Mouse (Mus musculus): ENCODE results near the gene Rpp40. TPM values are rescaled to one million over a fixed set of nuclear protein-coding genes. Genes with fewer than 3 reads are reported as not detected.

Gene Rpp40
- total and polyA plus RNA-seq, 2 experiments: 5.3 to 10.0 TPM

DNA sequence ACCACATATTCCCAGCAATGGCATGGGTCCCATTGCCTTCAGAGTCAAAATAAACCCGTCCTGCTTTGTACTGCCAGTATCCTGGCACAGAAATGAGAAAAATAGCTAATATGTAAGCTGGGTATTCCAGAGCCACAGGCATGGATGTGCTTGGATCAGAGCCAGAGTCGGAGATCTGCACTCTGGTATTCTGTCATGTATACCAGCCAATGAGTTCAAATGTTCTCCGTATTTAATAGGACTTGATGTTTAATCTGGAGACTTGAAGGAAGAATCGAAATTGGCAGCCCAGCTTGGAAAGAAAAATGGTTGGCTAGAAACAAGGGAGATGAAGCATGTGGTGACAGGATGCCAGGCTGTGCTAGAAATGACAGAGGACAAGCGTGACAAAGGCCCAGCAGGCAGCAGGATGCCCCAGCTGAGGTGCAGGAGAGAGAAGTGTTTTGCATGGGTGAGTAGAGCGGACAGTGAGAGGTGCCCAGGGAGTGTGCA lies 25.6 kb downstream of the Rpp40 start:
- Histone ChIP-seq H3K79me2 (ENCODE audit: control insufficient read depth, insufficient read depth, low read length) (no peaks in the 10 kb centered on the region), H3K4me3 (ENCODE audit: insufficient read depth, low read depth, low read length) (no peak overlapping the region), H3K36me3 (ENCODE audit: control insufficient read depth, insufficient read depth, low read length) (no peaks in the 10 kb centered on the region), H3K27me3 (ENCODE audit: control insufficient read depth, insufficient read depth, low read length) (no peaks in the 10 kb centered on the region), H3K9ac (ENCODE audit: low read depth, low read length) (no peak overlapping the region), H3K4me1 (ENCODE audit: control insufficient read depth, insufficient read depth, low read length) (no peaks in the 10 kb centered on the region), H3K27ac (replicated peaks; ENCODE audit: insufficient read depth, low read depth, low read length) (no peak overlapping the region)
- TF ChIP-seq POLR2A (IDR thresholded peaks at IDR 0.05; ENCODE audit: extremely low read depth, insufficient read depth, low read length): no peak
- no peak for TF ChIP-seq CTCF (IDR thresholded peaks at IDR 0.05; ENCODE audit: low read depth, low read length)
- DNase-seq (ENCODE audit: extremely low read depth, low read depth, low spot score): peak; percentile 49
- WGBS: 61% methylated on average over 6 of the region's 6 CpGs

DNA sequence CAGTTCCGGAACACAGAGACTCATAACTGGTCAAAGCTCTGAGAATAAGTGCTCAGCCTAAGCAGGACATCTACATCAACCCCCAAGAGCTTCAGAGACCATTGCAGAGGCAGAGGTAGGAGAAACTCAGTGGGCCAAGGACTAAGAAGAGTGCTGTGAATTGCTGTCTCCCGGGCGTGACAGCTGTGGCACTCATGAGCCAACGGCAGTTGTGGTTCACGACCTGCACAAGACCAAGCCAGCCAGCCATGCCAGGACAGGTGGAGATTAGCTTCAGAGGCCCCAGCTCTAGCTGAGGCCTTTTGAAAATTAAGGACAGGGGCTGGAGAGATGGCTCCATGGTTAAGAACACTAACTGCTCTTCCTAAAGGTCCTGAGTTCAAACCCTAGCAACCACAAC lies 26.6 kb downstream of the Rpp40 start:
- H3K27me3 ChIP-seq (ENCODE audit: control insufficient read depth, insufficient read depth, low read length): no peaks in the 10 kb centered on the region
- no peak overlapping the region for H3K9ac ChIP-seq (ENCODE audit: low read depth, low read length)
- H3K4me3 ChIP-seq (ENCODE audit: insufficient read depth, low read depth, low read length): no peak overlapping the region
- TF ChIP-seq CTCF (IDR thresholded peaks at IDR 0.05; ENCODE audit: low read depth, low read length) (no peak), POLR2A (IDR thresholded peaks at IDR 0.05; ENCODE audit: extremely low read depth, insufficient read depth, low read length) (no peak)
- 91% methylated on average over 5 of the region's 5 CpGs for WGBS
- no peak for DNase-seq (ENCODE audit: extremely low read depth, low read depth, low spot score)
- H3K36me3 ChIP-seq (ENCODE audit: control insufficient read depth, insufficient read depth, low read length): no peaks in the 10 kb centered on the region
- H3K4me1 ChIP-seq (ENCODE audit: control insufficient read depth, insufficient read depth, low read length): no peaks in the 10 kb centered on the region
- H3K79me2 ChIP-seq (ENCODE audit: control insufficient read depth, insufficient read depth, low read length): no peaks in the 10 kb centered on the region
- H3K27ac ChIP-seq (replicated peaks; ENCODE audit: insufficient read depth, low read depth, low read length): no peak overlapping the region

DNA sequence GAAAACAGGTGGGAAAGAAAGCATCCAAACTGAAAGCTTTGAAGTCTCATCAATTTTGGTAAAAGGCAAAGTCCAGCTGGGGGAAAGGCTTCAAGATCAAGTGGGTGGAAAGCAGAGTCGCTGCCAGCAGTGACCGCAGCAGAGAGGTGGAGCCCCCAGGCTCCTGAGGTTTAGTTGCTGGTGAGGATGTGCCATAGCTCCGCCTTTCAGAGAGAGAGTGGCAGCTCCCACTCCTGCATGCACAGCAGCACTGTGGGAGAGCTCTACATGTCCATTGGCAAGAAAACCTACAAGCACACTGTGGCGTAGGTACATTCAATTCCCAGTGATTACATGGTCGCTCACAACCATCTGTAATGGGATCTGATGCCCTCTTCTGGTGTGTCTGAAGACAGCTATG lies 27.1 kb downstream of the Rpp40 start:
- Histone ChIP-seq H3K36me3 (ENCODE audit: control insufficient read depth, insufficient read depth, low read length) (no peaks in the 10 kb centered on the region), H3K27me3 (ENCODE audit: control insufficient read depth, insufficient read depth, low read length) (no peaks in the 10 kb centered on the region), H3K79me2 (ENCODE audit: control insufficient read depth, insufficient read depth, low read length) (no peaks in the 10 kb centered on the region), H3K4me1 (ENCODE audit: control insufficient read depth, insufficient read depth, low read length) (no peaks in the 10 kb centered on the region), H3K27ac (replicated peaks; ENCODE audit: insufficient read depth, low read depth, low read length) (no peak overlapping the region), H3K9ac (ENCODE audit: low read depth, low read length) (no peak overlapping the region), H3K4me3 (ENCODE audit: insufficient read depth, low read depth, low read length) (no peak overlapping the region)
- no peak for DNase-seq (ENCODE audit: extremely low read depth, low read depth, low spot score)
- no peak for TF ChIP-seq CTCF (IDR thresholded peaks at IDR 0.05; ENCODE audit: low read depth, low read length)
- no peak for TF ChIP-seq POLR2A (IDR thresholded peaks at IDR 0.05; ENCODE audit: extremely low read depth, insufficient read depth, low read length)
- 70% methylated on average over 5 of the region's 5 CpGs for WGBS

DNA sequence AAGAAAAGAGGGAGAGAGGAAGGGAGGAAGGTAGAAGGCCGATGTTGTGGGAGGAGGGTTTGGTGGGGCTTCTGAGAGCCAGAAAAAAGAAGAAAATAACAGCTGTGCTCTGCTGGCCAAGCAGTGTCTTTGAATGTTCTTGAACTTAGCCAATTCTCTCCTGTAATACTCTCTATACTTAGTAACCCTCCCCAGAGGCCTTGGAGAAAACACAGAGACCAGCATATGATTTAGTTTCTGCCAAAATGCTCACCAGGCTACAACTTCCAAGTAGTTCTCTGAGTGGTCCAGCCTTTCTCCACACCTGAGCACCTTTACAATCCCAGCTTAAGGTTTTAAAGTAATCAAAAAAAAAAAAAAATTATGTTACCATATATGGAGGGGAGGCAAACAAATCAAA lies 27.9 kb downstream of the Rpp40 start:
- Histone ChIP-seq H3K4me1 (ENCODE audit: control insufficient read depth, insufficient read depth, low read length) (no peaks in the 10 kb centered on the region), H3K4me3 (ENCODE audit: insufficient read depth, low read depth, low read length) (no peak overlapping the region), H3K27ac (replicated peaks; ENCODE audit: insufficient read depth, low read depth, low read length) (no peak overlapping the region), H3K36me3 (ENCODE audit: control insufficient read depth, insufficient read depth, low read length) (no peaks in the 10 kb centered on the region), H3K27me3 (ENCODE audit: control insufficient read depth, insufficient read depth, low read length) (no peaks in the 10 kb centered on the region), H3K79me2 (ENCODE audit: control insufficient read depth, insufficient read depth, low read length) (no peaks in the 10 kb centered on the region), H3K9ac (ENCODE audit: low read depth, low read length) (no peak overlapping the region)
- TF ChIP-seq POLR2A (IDR thresholded peaks at IDR 0.05; ENCODE audit: extremely low read depth, insufficient read depth, low read length): no peak
- no peak for DNase-seq (ENCODE audit: extremely low read depth, low read depth, low spot score)
- 64% methylated on average over 1 of the region's 1 CpGs for WGBS

DNA sequence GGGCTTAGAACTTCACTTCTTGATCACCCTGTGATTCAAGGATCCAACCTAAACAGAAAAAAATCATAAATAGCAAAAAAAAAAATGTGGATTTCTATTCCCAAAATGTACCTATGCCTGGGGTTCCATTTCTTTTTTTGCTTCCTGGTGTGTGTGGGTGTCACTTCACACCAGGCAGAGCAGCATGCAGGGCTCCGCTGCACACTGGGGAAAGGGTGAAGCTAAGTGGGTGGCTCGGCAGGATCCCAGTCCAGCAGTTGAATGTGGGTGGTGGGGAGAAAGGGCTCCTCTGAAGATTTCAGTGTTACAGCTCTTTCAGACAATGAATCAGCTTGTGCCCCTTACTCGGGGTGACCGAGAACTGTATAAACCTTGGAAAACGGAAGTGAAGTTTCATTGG lies 30.8 kb downstream of the Rpp40 start:
- H3K79me2 ChIP-seq (ENCODE audit: control insufficient read depth, insufficient read depth, low read length): no peaks in the 10 kb centered on the region
- H3K36me3 ChIP-seq (ENCODE audit: control insufficient read depth, insufficient read depth, low read length): no peaks in the 10 kb centered on the region
- TF ChIP-seq POLR2A (IDR thresholded peaks at IDR 0.05; ENCODE audit: extremely low read depth, insufficient read depth, low read length): no peak
- no peak for TF ChIP-seq CTCF (IDR thresholded peaks at IDR 0.05; ENCODE audit: low read depth, low read length)
- no peak overlapping the region for H3K27ac ChIP-seq (replicated peaks; ENCODE audit: insufficient read depth, low read depth, low read length)
- H3K27me3 ChIP-seq (ENCODE audit: control insufficient read depth, insufficient read depth, low read length): no peaks in the 10 kb centered on the region
- WGBS: 95% methylated on average over 5 of the region's 5 CpGs
- no peak overlapping the region for H3K9ac ChIP-seq (ENCODE audit: low read depth, low read length)
- no peaks in the 10 kb centered on the region for H3K4me1 ChIP-seq (ENCODE audit: control insufficient read depth, insufficient read depth, low read length)
- no peak overlapping the region for H3K4me3 ChIP-seq (ENCODE audit: insufficient read depth, low read depth, low read length)
- DNase-seq (ENCODE audit: extremely low read depth, low read depth, low spot score): no peak

DNA sequence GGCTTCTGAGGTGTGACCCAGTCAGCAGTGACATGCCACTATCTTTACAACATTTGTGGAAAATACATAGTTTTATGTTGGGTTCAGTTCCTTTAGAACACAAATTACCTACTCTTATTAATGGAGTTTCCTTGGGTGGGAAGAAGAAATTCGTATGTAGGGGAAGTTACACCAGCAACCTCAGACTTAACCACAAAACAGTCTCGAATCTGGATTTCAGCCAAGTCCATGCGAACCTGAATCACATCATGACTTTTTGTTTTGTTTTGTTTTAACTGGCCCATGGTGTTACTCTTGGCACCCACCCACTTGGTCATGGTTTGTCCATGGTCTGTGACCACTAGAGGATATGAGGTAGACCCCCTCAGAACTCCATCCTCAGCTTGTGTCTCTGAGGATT lies 35.1 kb downstream of the Rpp40 start:
- DNase-seq (ENCODE audit: extremely low read depth, low read depth, low spot score): no peak
- 77% methylated on average over 3 of the region's 3 CpGs for WGBS
- H3K4me3 ChIP-seq (ENCODE audit: insufficient read depth, low read depth, low read length): no peak overlapping the region
- H3K36me3 ChIP-seq (ENCODE audit: control insufficient read depth, insufficient read depth, low read length): no peaks in the 10 kb centered on the region
- H3K27ac ChIP-seq (replicated peaks; ENCODE audit: insufficient read depth, low read depth, low read length): no peak overlapping the region
- H3K79me2 ChIP-seq (ENCODE audit: control insufficient read depth, insufficient read depth, low read length): no peaks in the 10 kb centered on the region
- no peaks in the 10 kb centered on the region for H3K27me3 ChIP-seq (ENCODE audit: control insufficient read depth, insufficient read depth, low read length)
- no peak overlapping the region for H3K9ac ChIP-seq (ENCODE audit: low read depth, low read length)
- no peak for TF ChIP-seq CTCF (IDR thresholded peaks at IDR 0.05; ENCODE audit: low read depth, low read length)
- TF ChIP-seq POLR2A (IDR thresholded peaks at IDR 0.05; ENCODE audit: extremely low read depth, insufficient read depth, low read length): no peak
- no peaks in the 10 kb centered on the region for H3K4me1 ChIP-seq (ENCODE audit: control insufficient read depth, insufficient read depth, low read length)
